Mouse (Mus musculus) G1E (cell line): ENCODE data around the gene Pou6f2.

Experiments used
- CTCF ChIP-seq: IDR thresholded peaks from 2 replicates; pipeline ENCODE4 v1.5.1; 2012; ENCODE audit warnings: low read depth, low read length, inconsistent platforms, mixed read lengths
- GATA1 ChIP-seq: IDR thresholded peaks from 2 replicates; pipeline ENCODE4 v1.6.1; 2012; ENCODE audit warnings: borderline replicate concordance, low read length, inconsistent platforms, mixed read lengths
- GATA2 ChIP-seq: IDR thresholded peaks from 2 replicates; pipeline ENCODE4 v1.6.1; 2012; ENCODE audit warnings: low read depth, low read length, inconsistent platforms, borderline replicate concordance
- POLR2AphosphoS5 ChIP-seq: IDR thresholded peaks from 2 replicates; pipeline ENCODE4 v1.6.1; 2012; ENCODE audit warnings: low read depth, low read length, inconsistent platforms; ENCODE audit not compliant: insufficient replicate concordance
- TAL1 ChIP-seq: conservative IDR thresholded peaks from 2 replicates; pipeline ENCODE4 v1.6.1; 2012; ENCODE audit warnings: low read depth, low read length, inconsistent platforms, mixed read lengths

DNA sequence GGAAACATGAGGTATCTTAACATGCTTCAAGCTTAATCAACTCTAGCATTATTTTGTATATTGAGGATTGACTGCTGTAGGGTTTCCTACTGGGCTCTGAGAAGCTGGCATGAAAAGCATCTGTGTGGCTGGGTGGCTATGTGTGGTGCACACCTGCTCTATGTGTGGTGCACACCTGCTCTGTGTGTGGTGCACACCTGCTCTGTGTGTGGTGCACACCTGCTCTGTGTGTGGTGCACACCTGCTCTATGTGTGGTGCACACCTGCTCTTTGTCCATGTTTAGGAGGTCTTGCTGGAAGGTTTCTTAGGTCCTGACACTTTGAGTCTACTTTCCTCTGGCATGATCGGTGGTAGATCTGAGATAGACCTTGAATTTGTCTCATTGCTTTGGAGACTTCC, 233.3 kb downstream of the Pou6f2 start:
- TF ChIP-seq CTCF = no peak
- no peak for TF ChIP-seq GATA1
- TF ChIP-seq POLR2AphosphoS5 = no peak
- no peak for TF ChIP-seq TAL1
- no peak for TF ChIP-seq GATA2
